Mouse (Mus musculus) embryonic fibroblast, embryonic 13.5 days (primary cell): Measurements from ENCODE around the gene Stx2.

Experiments used
- CTCF ChIP-seq: IDR thresholded peaks from 2 replicates; pipeline ENCODE4 v1.5.1; 2011; ENCODE audit warnings: mild to moderate bottlenecking, control low read depth, low read length, moderate library complexity, borderline replicate concordance; ENCODE audit not compliant: insufficient read depth
- POLR2A ChIP-seq: IDR thresholded peaks from 2 replicates; pipeline ENCODE4 v1.6.1; 2011; ENCODE audit warnings: low read depth, mild to moderate bottlenecking, control low read depth, low read length, moderate library complexity

GRCm38 (mm10) chr5:128971298-128971697, 37.1 kb downstream of the Stx2 start:
- TF ChIP-seq CTCF (no peak), POLR2A (no peak)
